Mouse (Mus musculus) spleen, adult 2 months (tissue): ENCODE results near the gene Pam. TPM values are rescaled to one million over a fixed set of nuclear protein-coding genes. Genes with fewer than 3 reads are reported as not detected.

ENCODE experiments used
- DNase-seq, 2 experiments: peaks; one replicate each; pipeline versions ENCODE4 v3.0.0 to v3.0.0-alpha.2; 2012 to 2021; ENCODE audit warnings: low spot score in 2 of 2, low read depth in 1 of 2
- H3K27ac ChIP-seq: fragments of 200-500 bp; 2 replicates; pipeline ENCODE4 v1.5.1; 2012; ENCODE audit warnings: low read length, inconsistent platforms; ENCODE audit not compliant: insufficient read depth
- H3K27me3 ChIP-seq: fragments of 200-500 bp; 2 replicates; pipeline ENCODE4 v1.6.1; 2012; ENCODE audit warnings: mild to moderate bottlenecking, moderate library complexity, low read length, inconsistent platforms; ENCODE audit not compliant: control insufficient read depth, insufficient read depth
- H3K36me3 ChIP-seq: fragments of 200-500 bp; 2 replicates; pipeline ENCODE4 v1.6.1; 2012; ENCODE audit warnings: mild to moderate bottlenecking, low read length, inconsistent platforms; ENCODE audit not compliant: control insufficient read depth, insufficient read depth
- H3K4me1 ChIP-seq: fragments of 200-500 bp; 2 replicates; pipeline ENCODE4 v1.6.1; 2011; ENCODE audit warnings: inconsistent platforms; ENCODE audit not compliant: control insufficient read depth, insufficient read depth, insufficient read length
- H3K4me3 ChIP-seq: fragments of 200-500 bp; 2 replicates; pipeline ENCODE4 v1.5.1; 2011; ENCODE audit warnings: mild to moderate bottlenecking, inconsistent platforms; ENCODE audit not compliant: insufficient read depth, insufficient read length; ENCODE audit errors: extremely low read depth
- CTCF ChIP-seq: fragments of 200-500 bp; IDR thresholded peaks from 2 replicates; pipeline ENCODE4 v1.5.1; 2011; ENCODE audit warnings: mild to moderate bottlenecking, inconsistent platforms; ENCODE audit not compliant: insufficient read depth, insufficient read length, insufficient replicate concordance; ENCODE audit errors: extremely low read depth
- POLR2A ChIP-seq: fragments of 200-500 bp; IDR thresholded peaks from 2 replicates; pipeline ENCODE4 v1.6.1; 2011; ENCODE audit warnings: low read depth, low read length, inconsistent platforms
- WGBS: fragments of 180-500 bp; shearing (Covaris S2); methylation state at CpG from one replicate; pipeline ENCODE4 v1.1.7; 2018; 5-methylcytosine and 5-hydroxymethylcytosine counted together
- polyA plus RNA-seq: library from polyadenylated mRNA; depleted of rRNA; stranded (reverse); fragments of >200 nt; gene quantifications from 2 replicates; pipeline ENCODE4 v1.2.3, GENCODE M21; 2012

Gene Pam
- polyA plus RNA-seq, 1 experiment: 22.8 TPM

DNA sequence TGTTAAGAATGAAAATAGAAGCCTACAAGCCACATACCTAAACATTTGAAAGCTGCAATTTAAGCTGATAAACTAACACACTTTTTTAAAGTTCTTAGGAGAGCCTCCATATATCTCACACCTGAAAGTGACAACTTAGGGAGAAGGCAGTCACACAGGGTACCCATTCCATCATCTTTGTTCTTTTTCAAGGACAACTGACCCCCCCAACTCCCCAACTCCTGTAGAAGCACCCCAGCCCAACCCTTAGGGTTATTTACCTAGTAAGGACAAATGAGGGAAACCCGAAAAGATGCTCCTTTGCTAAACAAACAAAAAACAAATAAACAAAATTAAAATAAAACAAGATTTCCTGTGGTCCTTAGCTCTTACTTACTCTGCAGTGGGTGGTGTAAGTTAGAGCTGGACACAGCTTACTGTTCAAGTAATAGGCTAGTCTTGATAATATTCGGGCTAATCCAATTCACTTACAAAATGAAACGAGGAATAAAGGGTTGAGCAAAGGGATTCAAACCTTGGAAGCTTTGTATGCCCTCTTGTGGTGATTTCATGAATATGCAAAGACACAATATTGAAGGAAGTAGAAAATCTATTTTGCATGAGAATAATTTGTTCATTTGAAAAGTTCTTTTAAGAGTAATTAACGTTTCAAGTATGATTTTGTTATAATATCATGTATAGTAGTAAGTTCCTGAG is 293.1 kb downstream of the Pam start:
- H3K36me3 ChIP-seq: no peaks in the 10 kb centered on the region
- 27% methylated on average over 4 of the region's 4 CpGs for WGBS
- no peaks in the 10 kb centered on the region for H3K4me1 ChIP-seq
- no peaks in the 10 kb centered on the region for H3K27me3 ChIP-seq
- TF ChIP-seq CTCF (no peak), POLR2A (no peak)
- no peak overlapping the region for H3K4me3 ChIP-seq
- no peak overlapping the region for H3K27ac ChIP-seq
- no peak for DNase-seq

DNA sequence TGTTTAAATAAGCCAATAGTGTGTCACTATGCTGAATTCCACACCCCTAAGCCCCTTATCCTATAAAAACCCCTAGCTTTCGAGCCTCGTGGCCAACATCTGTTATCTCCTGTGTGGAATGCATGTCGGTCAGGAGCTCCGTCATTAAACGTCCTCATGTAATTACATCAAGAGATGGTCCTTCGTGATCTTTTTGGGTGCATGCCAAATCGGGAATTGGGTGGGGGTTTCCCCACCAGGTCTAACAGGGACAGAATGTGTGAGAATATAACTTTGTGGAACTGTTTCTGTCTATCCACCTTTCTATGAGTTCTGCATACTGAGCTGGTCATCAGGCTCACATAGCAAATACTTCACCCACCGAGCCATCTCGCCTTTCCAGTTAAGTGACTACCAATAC is 299.5 kb downstream of the Pam start:
- DNase-seq: no peak
- H3K27me3 ChIP-seq: no peaks in the 10 kb centered on the region
- H3K4me1 ChIP-seq: no peaks in the 10 kb centered on the region
- no peak overlapping the region for H3K27ac ChIP-seq
- H3K36me3 ChIP-seq: no peaks in the 10 kb centered on the region
- 92% methylated on average over 9 of the region's 9 CpGs for WGBS
- no peak overlapping the region for H3K4me3 ChIP-seq
- TF ChIP-seq POLR2A (no peak), CTCF (no peak)

DNA sequence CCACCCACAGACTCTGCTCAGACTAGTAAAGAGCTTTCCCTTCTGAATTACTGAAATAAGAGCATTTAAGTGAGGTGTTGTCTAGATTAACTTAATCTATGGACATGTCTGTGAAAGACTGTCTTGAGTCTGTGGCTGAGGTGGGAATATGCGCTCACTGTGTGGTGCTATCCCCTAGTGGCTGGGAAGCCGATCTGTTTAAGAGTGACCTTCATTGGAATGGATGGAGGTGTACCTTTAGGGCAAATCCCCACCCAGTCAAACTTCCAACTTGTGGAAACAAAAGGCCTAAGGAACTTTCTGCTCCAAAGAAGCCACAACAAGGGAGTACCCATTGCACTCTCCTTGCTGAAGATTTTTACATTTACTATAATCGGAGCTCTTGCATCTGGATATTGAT is 301.3 kb downstream of the Pam start:
- DNase-seq: no peak
- H3K27ac ChIP-seq: no peak overlapping the region
- WGBS: 97% methylated on average over 3 of the region's 3 CpGs
- no peaks in the 10 kb centered on the region for H3K27me3 ChIP-seq
- no peaks in the 10 kb centered on the region for H3K36me3 ChIP-seq
- no peak overlapping the region for H3K4me3 ChIP-seq
- no peaks in the 10 kb centered on the region for H3K4me1 ChIP-seq
- TF ChIP-seq POLR2A (no peak), CTCF (no peak)

DNA sequence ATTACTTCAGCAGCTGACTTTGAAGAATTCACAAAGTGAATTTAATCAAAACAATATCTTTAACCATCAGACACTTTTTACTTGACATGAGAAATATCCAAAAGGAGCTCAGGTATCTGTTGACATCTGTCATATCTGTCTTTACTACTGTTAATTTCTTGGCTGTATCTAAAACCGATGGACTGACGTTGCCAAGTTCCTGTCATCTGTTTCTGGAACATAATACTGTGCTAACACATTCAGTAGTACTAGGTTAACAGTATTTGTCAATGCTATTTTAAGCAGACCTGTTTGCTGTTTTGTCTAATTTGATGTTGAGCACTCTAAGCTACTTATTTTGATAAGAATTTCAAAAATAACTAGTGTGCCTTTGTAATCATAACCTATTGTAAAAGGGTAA is 307.0 kb downstream of the Pam start:
- no peak for DNase-seq
- Histone ChIP-seq H3K27ac (no peak overlapping the region), H3K4me1 (no peaks in the 10 kb centered on the region), H3K36me3 (no peaks in the 10 kb centered on the region), H3K4me3 (no peak overlapping the region), H3K27me3 (no peaks in the 10 kb centered on the region)
- TF ChIP-seq CTCF: no peak
- no peak for TF ChIP-seq POLR2A
- WGBS: 92% methylated on average over 2 of the region's 2 CpGs

DNA sequence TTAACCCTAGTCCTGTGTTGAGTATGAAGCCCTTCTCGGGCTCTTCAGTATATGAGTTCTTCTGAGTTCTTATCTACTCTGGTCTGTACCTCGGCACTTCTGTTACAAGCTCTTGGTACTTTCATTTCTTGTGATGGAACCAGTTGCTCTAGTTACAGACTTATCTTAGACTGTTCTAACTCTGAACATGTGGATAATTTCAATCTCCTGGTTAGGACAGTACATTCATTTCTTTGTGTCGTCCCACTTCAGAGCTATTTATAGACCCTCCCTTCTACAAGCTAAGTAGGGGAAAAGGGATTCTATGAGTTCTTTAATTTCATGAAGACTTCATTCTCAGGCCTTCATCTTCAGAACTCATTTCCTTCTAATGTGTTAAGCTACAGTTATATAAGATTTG is 307.8 kb downstream of the Pam start:
- no peak for TF ChIP-seq POLR2A
- TF ChIP-seq CTCF: no peak
- no peaks in the 10 kb centered on the region for H3K27me3 ChIP-seq
- WGBS: 87% methylated on average over 3 of the region's 3 CpGs
- no peaks in the 10 kb centered on the region for H3K4me1 ChIP-seq
- no peak overlapping the region for H3K27ac ChIP-seq
- no peaks in the 10 kb centered on the region for H3K36me3 ChIP-seq
- DNase-seq: no peak
- H3K4me3 ChIP-seq: no peak overlapping the region

DNA sequence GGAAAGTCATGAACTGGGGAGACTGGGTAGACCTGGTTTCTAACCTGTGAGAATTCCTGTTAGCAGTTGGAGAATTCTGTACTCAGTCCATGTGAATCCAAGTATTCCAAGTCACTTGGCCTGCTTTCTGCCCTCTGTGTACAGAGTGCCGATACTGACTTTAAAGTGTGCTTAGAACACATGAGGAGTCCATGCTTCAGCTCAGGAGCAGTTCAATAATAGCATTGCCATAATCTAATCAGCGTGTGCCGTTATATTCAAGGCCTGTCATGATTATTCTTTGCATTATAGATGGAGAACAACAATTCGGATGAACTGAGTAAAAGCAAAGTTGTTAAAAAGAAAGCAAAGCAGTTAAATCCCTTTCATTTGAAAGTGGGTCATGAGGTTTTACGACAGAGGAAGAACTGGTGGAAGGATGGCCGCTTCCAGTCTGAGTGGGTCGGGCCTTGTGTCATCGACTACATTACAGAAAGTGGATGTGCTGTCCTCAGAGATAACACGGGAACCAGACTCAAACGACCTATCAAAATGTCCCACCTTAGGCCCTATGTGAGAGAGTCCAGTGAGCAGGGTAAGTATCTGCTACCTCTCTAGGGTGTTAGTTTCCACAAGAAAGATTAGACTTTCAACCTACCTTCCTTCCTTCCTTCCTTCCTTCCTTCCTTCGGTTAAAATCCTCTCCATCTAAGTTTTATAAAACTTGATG is 309.6 kb downstream of the Pam start:
- no peak for TF ChIP-seq CTCF
- no peak for TF ChIP-seq POLR2A
- 86% methylated on average over 11 of the region's 11 CpGs for WGBS
- H3K27ac ChIP-seq: no peak overlapping the region
- H3K27me3 ChIP-seq: no peaks in the 10 kb centered on the region
- DNase-seq: no peak
- no peak overlapping the region for H3K4me3 ChIP-seq
- no peaks in the 10 kb centered on the region for H3K36me3 ChIP-seq
- H3K4me1 ChIP-seq: no peaks in the 10 kb centered on the region; the same call in 1 of the 2 replicates

DNA sequence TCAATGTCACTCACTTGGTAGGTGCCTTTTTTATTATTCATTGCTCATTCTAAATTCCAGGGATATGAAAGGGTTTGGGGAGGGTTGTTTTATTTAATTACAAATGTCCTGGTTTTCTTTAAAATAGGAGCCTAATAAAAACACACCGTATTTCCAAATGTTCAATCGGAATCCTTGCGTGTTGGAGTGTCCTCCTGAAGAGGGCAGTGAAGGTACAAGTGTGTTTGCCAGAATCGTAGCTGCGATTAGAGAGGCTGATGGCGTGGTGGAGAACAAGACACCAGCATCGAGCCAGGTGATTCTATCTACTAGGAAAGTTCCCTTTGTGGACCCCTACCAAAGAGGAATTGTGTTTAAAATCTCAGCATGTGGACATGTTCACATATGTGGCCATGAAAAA is 310.5 kb downstream of the Pam start:
- TF ChIP-seq POLR2A (no peak), CTCF (no peak)
- H3K27me3 ChIP-seq: no peaks in the 10 kb centered on the region
- no peaks in the 10 kb centered on the region; the same call in 1 of the 2 replicates for H3K4me1 ChIP-seq
- DNase-seq: no peak
- 96% methylated on average over 7 of the region's 7 CpGs for WGBS
- no peak overlapping the region for H3K27ac ChIP-seq
- H3K4me3 ChIP-seq: no peak overlapping the region
- H3K36me3 ChIP-seq: no peaks in the 10 kb centered on the region
